Comparison of ENCODE assay signal across 19 mouse cellular contexts in the genomic region with DNA sequence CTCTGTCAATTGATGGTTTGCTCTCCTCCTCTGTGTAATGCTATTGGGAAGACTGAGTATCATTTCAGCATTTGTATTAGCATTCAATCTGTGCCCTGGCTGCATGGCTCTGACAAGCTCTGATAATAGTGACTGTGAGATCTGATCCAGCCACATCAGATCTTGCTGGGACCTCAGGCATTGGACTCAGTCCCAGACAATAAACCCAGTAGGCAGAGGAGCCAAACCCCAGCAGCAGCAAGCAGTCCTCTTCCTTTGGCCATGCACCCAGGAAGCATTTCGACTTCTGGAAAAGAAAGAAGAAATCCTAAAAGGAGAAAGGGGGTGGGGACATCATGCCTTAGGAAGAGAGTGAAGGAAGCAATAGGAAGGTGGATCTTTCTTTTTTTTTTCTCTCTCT.
A peak's percentile ranks its signal among the peaks of the same experiment; 100 is the strongest.
DNase-seq lines count a peak whose midpoint lies in the region; ATAC-seq and TF ChIP-seq lines count a peak whose summit lies in the region.
"Had no signal": no experiment of that assay in that cellular context is flagged by ENCODE, and none has a peak within 500 bp of the region (broad histone marks: within the 10 kb centered on the region; RNA-seq: fewer than 3 reads in every experiment).

No protein-coding gene starts in this region.

- H3K36me3 ChIP-seq in hindbrain, postnatal 0 days (ENCODE audit: insufficient read depth, low read length) = no peaks in the 10 kb centered on the region
- no peaks in the 10 kb centered on the region for H3K36me3 ChIP-seq in hindbrain, embryonic 14.5 days (replicated peaks; ENCODE audit: control insufficient read depth, insufficient read depth)
- no peaks in the 10 kb centered on the region for H3K36me3 ChIP-seq in liver, adult 2 months (ENCODE audit: control insufficient read depth, insufficient read depth, low read length)
- no peaks in the 10 kb centered on the region for H3K36me3 ChIP-seq in liver, embryonic 12.5 days
- H3K36me3 ChIP-seq in liver, postnatal 0 days (replicated peaks; ENCODE audit: insufficient read depth, low read length) = no peaks in the 10 kb centered on the region
- H3K36me3 ChIP-seq: embryonic facial prominence, embryonic 10.5 days; embryonic facial prominence, embryonic 12.5 days; forebrain, embryonic 15.5 days had no signal

- no peaks in the 10 kb centered on the region for H3K79me2 ChIP-seq in liver, adult 2 months (ENCODE audit: control insufficient read depth, insufficient read depth, low read length)

- DNase-seq in hindbrain, postnatal 0 days (ENCODE audit: low spot score) = peak; percentile 2
- no peak for DNase-seq in hindbrain, embryonic 14.5 days (ENCODE audit: low spot score)
- DNase-seq in liver, adult 2 months (ENCODE audit: extremely low read depth, low read depth, low spot score) = peak; percentile 67
- no peak for DNase-seq in liver, postnatal 0 days
- no peak for DNase-seq in liver
- DNase-seq in thymus, postnatal 36 days = no peak
- DNase-seq: adrenal gland, adult 2 months; adrenal gland, postnatal 10 days; adrenal gland, postnatal 25 days; cerebellum, adult 18-20 months; cerebellum, adult 8-10 months; cerebellum, adult 9-11 months; cerebellum, postnatal 25 days; forebrain, postnatal 0 days had no signal

- TF ChIP-seq CTCF in hindbrain, postnatal 0 days (IDR thresholded peaks at IDR 0.05; ENCODE audit: low read depth) = no peak
- TF ChIP-seq CTCF in liver, adult 2 months (IDR thresholded peaks at IDR 0.05; ENCODE audit: low read depth, low read length) = no peak
- no peak for TF ChIP-seq CTCF in liver, postnatal 0 days (IDR thresholded peaks at IDR 0.05; ENCODE audit: low read depth)

- no peak overlapping the region for H3K4me2 ChIP-seq in hindbrain, postnatal 0 days (ENCODE audit: low read depth, low read length)
- no peak overlapping the region for H3K4me2 ChIP-seq in hindbrain, embryonic 14.5 days (replicated peaks)
- no peak overlapping the region for H3K4me2 ChIP-seq in liver, embryonic 12.5 days
- H3K4me2 ChIP-seq in liver, postnatal 0 days (ENCODE audit: low read depth, low read length) = peak overlapping the region; percentile 29; the same call in 1 of the 2 replicates
- H3K4me2 ChIP-seq: embryonic facial prominence, embryonic 12.5 days; forebrain, embryonic 13.5 days; forebrain, embryonic 15.5 days had no signal

- no peak overlapping the region for H3K9ac ChIP-seq in hindbrain, postnatal 0 days (replicated peaks; ENCODE audit: low read length)
- H3K9ac ChIP-seq in hindbrain, embryonic 14.5 days = no peak overlapping the region
- H3K9ac ChIP-seq in liver, adult 2 months (ENCODE audit: low read depth, low read length) = peak overlapping the region; percentile 14
- no peak overlapping the region for H3K9ac ChIP-seq in liver, embryonic 12.5 days
- 0 out of 2 replicates have a peak overlapping the region, but pooled peaks have one; percentile 4 for H3K9ac ChIP-seq in liver, postnatal 0 days (replicated peaks)
- H3K9ac ChIP-seq: embryonic facial prominence, embryonic 12.5 days; forebrain, embryonic 13.5 days; forebrain, embryonic 15.5 days; forebrain, postnatal 0 days had no signal

- 22% methylated on average over 1 of the region's 1 CpGs for WGBS in hindbrain, postnatal 0 days
- WGBS in hindbrain, embryonic 14.5 days = 78% methylated on average over 1 of the region's 1 CpGs
- 5% methylated on average over 1 of the region's 1 CpGs for WGBS in liver, adult 2 months
- WGBS in liver, embryonic 12.5 days (ENCODE audit: insufficient replicate concordance) = 25% methylated on average over 1 of the region's 1 CpGs
- 46% methylated on average over 1 of the region's 1 CpGs for WGBS in liver, postnatal 0 days (ENCODE audit: insufficient replicate concordance)

- no peak for TF ChIP-seq POLR2A in liver, adult 2 months (IDR thresholded peaks at IDR 0.05; ENCODE audit: extremely low read depth, insufficient read depth, low read length)

- no peak overlapping the region for H3K27ac ChIP-seq in hindbrain, postnatal 0 days
- no peak overlapping the region for H3K27ac ChIP-seq in hindbrain, embryonic 14.5 days
- H3K27ac ChIP-seq in liver, adult 2 months (replicated peaks; ENCODE audit: insufficient read depth, low read depth, low read length) = peak overlapping the region; percentile 45
- no peak overlapping the region for H3K27ac ChIP-seq in liver, embryonic 12.5 days
- H3K27ac ChIP-seq in liver, postnatal 0 days (ENCODE audit: low read depth) = peak overlapping the region; percentile 73
- H3K27ac ChIP-seq: embryonic facial prominence, embryonic 10.5 days; embryonic facial prominence, embryonic 12.5 days; forebrain, embryonic 13.5 days; forebrain, embryonic 15.5 days had no signal

- TF ChIP-seq EP300 in liver, postnatal 0 days (IDR thresholded peaks at IDR 0.05; ENCODE audit: low read depth) = no peak

- H3K9me3 ChIP-seq in hindbrain, postnatal 0 days (ENCODE audit: low read length) = no peaks in the 10 kb centered on the region
- H3K9me3 ChIP-seq in hindbrain, embryonic 14.5 days (ENCODE audit: control insufficient read depth, low read length) = no peaks in the 10 kb centered on the region
- 0 out of 2 replicates have a peak, but pooled peaks cover 3% of the 10 kb centered on the region for H3K9me3 ChIP-seq in liver, embryonic 12.5 days (replicated peaks)
- H3K9me3 ChIP-seq in liver, postnatal 0 days (ENCODE audit: low read length) = no peaks in the 10 kb centered on the region
- H3K9me3 ChIP-seq: embryonic facial prominence, embryonic 10.5 days; embryonic facial prominence, embryonic 12.5 days; forebrain, embryonic 13.5 days; forebrain, embryonic 15.5 days had no signal

- no peak overlapping the region for H3K4me3 ChIP-seq in hindbrain, postnatal 0 days (ENCODE audit: low read length)
- no peak overlapping the region for H3K4me3 ChIP-seq in hindbrain, embryonic 14.5 days (replicated peaks; ENCODE audit: low read length)
- no peak overlapping the region for H3K4me3 ChIP-seq in liver, adult 2 months (ENCODE audit: insufficient read depth, low read depth, low read length)
- H3K4me3 ChIP-seq in liver, embryonic 12.5 days = no peak overlapping the region
- no peak overlapping the region for H3K4me3 ChIP-seq in liver, postnatal 0 days (ENCODE audit: low read depth, low read length)
- H3K4me3 ChIP-seq: embryonic facial prominence, embryonic 10.5 days; embryonic facial prominence, embryonic 12.5 days; forebrain, embryonic 13.5 days; forebrain, embryonic 15.5 days had no signal

- no peaks in the 10 kb centered on the region for H3K4me1 ChIP-seq in hindbrain, postnatal 0 days (ENCODE audit: insufficient read depth, low read length)
- no peaks in the 10 kb centered on the region for H3K4me1 ChIP-seq in hindbrain, embryonic 14.5 days (replicated peaks; ENCODE audit: control insufficient read depth, insufficient read depth, low read length)
- H3K4me1 ChIP-seq in liver, adult 2 months (ENCODE audit: control insufficient read depth, insufficient read depth, low read length) = peaks cover 10% of the 10 kb centered on the region; the same call in 1 of the 2 replicates
- H3K4me1 ChIP-seq in liver, embryonic 12.5 days = no peaks in the 10 kb centered on the region
- no peaks in the 10 kb centered on the region for H3K4me1 ChIP-seq in liver, postnatal 0 days (ENCODE audit: insufficient read depth)
- H3K4me1 ChIP-seq: embryonic facial prominence, embryonic 10.5 days; embryonic facial prominence, embryonic 12.5 days; forebrain, embryonic 13.5 days; forebrain, embryonic 15.5 days had no signal

- ATAC-seq in hindbrain, postnatal 0 days = no peak
- ATAC-seq in hindbrain, embryonic 14.5 days (ENCODE audit: low FRiP score) = no peak
- ATAC-seq in liver, embryonic 12.5 days = no peak
- ATAC-seq in liver, postnatal 0 days = no peak
- ATAC-seq: forebrain, embryonic 13.5 days; forebrain, embryonic 15.5 days; forebrain, postnatal 0 days had no signal

- H3K27me3 ChIP-seq in hindbrain, postnatal 0 days (ENCODE audit: insufficient read depth, low read length) = no peaks in the 10 kb centered on the region
- no peaks in the 10 kb centered on the region for H3K27me3 ChIP-seq in hindbrain, embryonic 14.5 days (ENCODE audit: control insufficient read depth, insufficient read depth, low read length)
- H3K27me3 ChIP-seq in liver, adult 2 months (ENCODE audit: control insufficient read depth, insufficient read depth, low read length) = no peaks in the 10 kb centered on the region
- H3K27me3 ChIP-seq in liver, embryonic 12.5 days (replicated peaks) = no peaks in the 10 kb centered on the region
- no peaks in the 10 kb centered on the region for H3K27me3 ChIP-seq in liver, postnatal 0 days (ENCODE audit: insufficient read depth, low read length)
- H3K27me3 ChIP-seq: embryonic facial prominence, embryonic 12.5 days; forebrain, embryonic 13.5 days; forebrain, embryonic 15.5 days had no signal

Comparison
In these comparisons a context has a peak if more than half of its experiments do, and no peak if none do; other contexts are left out.
1. DNase-seq: peak in hindbrain, postnatal 0 days (single experiment) and liver, adult 2 months (single experiment); none in hindbrain, embryonic 14.5 days (single experiment), liver, postnatal 0 days (single experiment), liver (single experiment) and thymus, postnatal 36 days (0 of 2).
2. H3K27ac ChIP-seq: peak in liver, adult 2 months (single experiment) and liver, postnatal 0 days (single experiment); none in hindbrain, postnatal 0 days (single experiment), hindbrain, embryonic 14.5 days (single experiment) and liver, embryonic 12.5 days (single experiment).
3. H3K9ac ChIP-seq: peak in liver, adult 2 months (single experiment) and liver, postnatal 0 days (single experiment); none in hindbrain, postnatal 0 days (single experiment), hindbrain, embryonic 14.5 days (single experiment) and liver, embryonic 12.5 days (single experiment).